Mouse (Mus musculus): ENCODE results near the gene Klf6.

DNA sequence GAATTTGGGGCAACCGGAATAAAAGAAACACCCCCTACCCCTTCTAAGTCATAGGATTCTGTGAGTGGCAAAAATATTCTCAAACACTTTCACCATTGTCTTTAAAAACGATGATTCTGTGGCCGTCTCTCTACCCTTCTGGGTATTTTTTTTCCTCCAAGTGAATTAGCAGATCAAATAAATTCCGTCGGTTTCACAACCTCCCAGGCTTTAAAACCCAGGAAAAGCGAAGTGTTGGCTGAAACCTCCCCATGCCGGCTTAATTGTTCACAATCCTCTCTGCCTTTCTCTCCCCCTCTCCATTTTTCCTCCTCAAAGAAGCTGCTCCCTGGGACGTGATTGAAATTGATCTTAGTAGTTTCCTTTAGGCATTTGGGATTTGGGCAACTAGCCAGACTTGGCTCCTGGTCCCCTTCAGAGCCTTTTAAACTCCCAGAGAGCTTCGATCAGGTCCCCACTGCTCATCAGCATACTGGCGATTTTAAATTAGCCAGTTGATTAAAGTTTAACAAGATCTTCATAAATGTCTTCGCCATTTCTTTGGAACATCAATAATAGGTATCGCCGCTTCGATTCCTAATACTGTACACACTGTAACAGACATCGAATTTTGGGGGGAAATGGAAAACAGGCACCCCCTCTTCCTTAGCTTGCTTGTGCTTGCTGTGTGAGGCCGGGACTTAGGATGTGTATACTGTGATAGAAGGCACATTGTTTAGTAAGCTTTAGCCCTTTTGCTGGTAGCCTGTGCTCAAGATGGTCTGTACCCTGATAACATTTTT lies 1.5 kb downstream of the Klf6 start:
- TF ChIP-seq POLR2A (IDR thresholded peaks at IDR 0.05; ENCODE audit: borderline replicate concordance, insufficient read depth, low read length) (no peak), CTCF (IDR thresholded peaks at IDR 0.05; ENCODE audit: borderline replicate concordance, insufficient read depth, low read depth, low read length) (no peak)
